Mouse (Mus musculus): ENCODE data around the gene Tspan11.
A peak's percentile ranks its signal among the peaks of the same experiment; 100 is the strongest.

Gene Tspan11

GRCm38 (mm10) chr6:127879472-127879871 lies 7.9 kb upstream of the Tspan11 start:
- DNase-seq, result no peak

GRCm38 (mm10) chr6:127886916-127887315 lies 473 bp upstream of the Tspan11 start:
- DNase-seq, result no peak

GRCm38 (mm10) chr6:127888581-127888980 lies 1.2 kb downstream of the Tspan11 start:
- no peak for DNase-seq

GRCm38 (mm10) chr6:127893611-127894010 lies 6.2 kb downstream of the Tspan11 start:
- no peak for DNase-seq

GRCm38 (mm10) chr6:127894999-127895398 lies 7.6 kb downstream of the Tspan11 start:
- peak in 1 of 2 experiments; percentile 40 for DNase-seq

- no peak for DNase-seq
These were observed 9.0 kb downstream of the Tspan11 start for GRCm38 (mm10) chr6:127896425-127896824.

GRCm38 (mm10) chr6:127897342-127897741 lies 10.0 kb downstream of the Tspan11 start:
- no peak for DNase-seq

GRCm38 (mm10) chr6:127900062-127900461 lies 12.7 kb downstream of the Tspan11 start:
- DNase-seq, result no peak

GRCm38 (mm10) chr6:127901261-127901660 lies 13.9 kb downstream of the Tspan11 start:
- no peak for DNase-seq

GRCm38 (mm10) chr6:127901669-127902068 lies 14.3 kb downstream of the Tspan11 start:
- peak in 1 of 2 experiments; percentile 36 for DNase-seq

- no peak for DNase-seq
These were observed 15.2 kb downstream of the Tspan11 start for GRCm38 (mm10) chr6:127902559-127902958.

GRCm38 (mm10) chr6:127910638-127911037 lies 23.2 kb downstream of the Tspan11 start:
- no peak for DNase-seq

GRCm38 (mm10) chr6:127911687-127912086 lies 24.3 kb downstream of the Tspan11 start:
- DNase-seq, result no peak

- peak in 1 of 2 experiments; percentile 38 for DNase-seq
These were observed 25.5 kb downstream of the Tspan11 start for GRCm38 (mm10) chr6:127912938-127913337.

GRCm38 (mm10) chr6:127916993-127917392 lies 29.6 kb downstream of the Tspan11 start:
- DNase-seq, result no peak

GRCm38 (mm10) chr6:127917712-127918111 lies 30.3 kb downstream of the Tspan11 start:
- no peak for DNase-seq

- DNase-seq, result no peak
These were observed 32.1 kb downstream of the Tspan11 start for GRCm38 (mm10) chr6:127919491-127919890.

GRCm38 (mm10) chr6:127920652-127921051 lies 33.3 kb downstream of the Tspan11 start:
- peak; percentile 75 to 82 for DNase-seq

GRCm38 (mm10) chr6:127921996-127922395 lies 34.6 kb downstream of the Tspan11 start:
- DNase-seq, result peak in 1 of 2 experiments; percentile 56

- no peak for DNase-seq
These were observed 35.9 kb downstream of the Tspan11 start for GRCm38 (mm10) chr6:127923296-127923695.

- DNase-seq, result no peak
These were observed 37.4 kb downstream of the Tspan11 start for GRCm38 (mm10) chr6:127924750-127925149.

- DNase-seq, result no peak
These were observed 38.5 kb downstream of the Tspan11 start for GRCm38 (mm10) chr6:127925915-127926314.

GRCm38 (mm10) chr6:127928682-127929081 lies 41.3 kb downstream of the Tspan11 start:
- no peak for DNase-seq

- peak; percentile 46 to 78 for DNase-seq
These were observed 45.3 kb downstream of the Tspan11 start for GRCm38 (mm10) chr6:127932697-127933096.

- DNase-seq, result peak in 1 of 2 experiments; percentile 43
These were observed 46.5 kb downstream of the Tspan11 start for GRCm38 (mm10) chr6:127933841-127934240.

- no peak for DNase-seq
These were observed 47.7 kb downstream of the Tspan11 start for GRCm38 (mm10) chr6:127935105-127935504.

Data from lung, postnatal 4 days (tissue).